Mouse (Mus musculus): Measurements from ENCODE around the gene Zfp429.
"Not testable (repeated sequence)": the region's sequence is repeated elsewhere in the genome, so short reads cannot be mapped to it uniquely, and the experiment has no call there.

Gene Zfp429

GRCm38 (mm10) chr13:67399183-67399903 is at the start of gene Zfp429:
Gene Zfp429 (minus strand): TSS chr13:67399819.
- DNase-seq, result peak; percentile 82 to 84

GRCm38 (mm10) chr13:67437095-67437494 is 37.5 kb upstream of the Zfp429 start:
- not testable (repeated sequence) for DNase-seq

GRCm38 (mm10) chr13:67428116-67428515 is 28.5 kb upstream of the Zfp429 start:
- no peak for DNase-seq

- not testable (repeated sequence) for DNase-seq
Observed at GRCm38 (mm10) chr13:67425699-67426098, 26.1 kb upstream of the Zfp429 start.

- not testable (repeated sequence) for DNase-seq
Observed at GRCm38 (mm10) chr13:67422532-67422931, 22.9 kb upstream of the Zfp429 start.

GRCm38 (mm10) chr13:67421207-67421857 is 21.7 kb upstream of the Zfp429 start, which contains the start of gene Zfp459:
Gene Zfp459 (minus strand): TSS chr13:67421418.
- DNase-seq, result peak; percentile 71 to 76

- no peak for DNase-seq
Observed at GRCm38 (mm10) chr13:67420558-67421206, 21.1 kb upstream of the Zfp429 start.

- no peak for DNase-seq
Observed at GRCm38 (mm10) chr13:67416811-67417210, 17.2 kb upstream of the Zfp429 start.

GRCm38 (mm10) chr13:67415759-67416158 is 16.1 kb upstream of the Zfp429 start:
- DNase-seq, result no peak

GRCm38 (mm10) chr13:67413634-67414033 is 14.0 kb upstream of the Zfp429 start:
- not testable (repeated sequence) for DNase-seq

GRCm38 (mm10) chr13:67376255-67376654 is 23.4 kb downstream of the Zfp429 start:
- not testable (repeated sequence) for DNase-seq

- peak; percentile 85 to 87 for DNase-seq
Observed at GRCm38 (mm10) chr13:67375050-67375911, 24.3 kb downstream of the Zfp429 start, which contains the start of the genes Gm28041 and Zfp456. Gene Gm28041 (minus strand): TSS chr13:67375733. Gene Zfp456 (minus strand): TSS chr13:67375810.

- peak; percentile 91 to 96 for DNase-seq
Observed at GRCm38 (mm10) chr13:67360131-67360744, 39.4 kb downstream of the Zfp429 start, which contains the start of the genes Gm28044 and Zfp953. Gene Gm28044 (minus strand): TSS chr13:67360536. Gene Zfp953 (minus strand): TSS chr13:67360605.

- DNase-seq, result no peak
Observed at GRCm38 (mm10) chr13:67351854-67352253, 47.8 kb downstream of the Zfp429 start.

GRCm38 (mm10) chr13:67343422-67343821 is 56.2 kb downstream of the Zfp429 start:
- no peak for DNase-seq

All from kidney, postnatal 25 days (tissue).